Mouse (Mus musculus): ENCODE measurements around the gene Tmem255b. TPM values are rescaled to one million over a fixed set of nuclear protein-coding genes. Genes with fewer than 3 reads are reported as not detected.
A peak's percentile ranks its signal among the peaks of the same experiment; 100 is the strongest.

The Tmem255b gene
- polyA plus RNA-seq, 1 experiment: not detected

- no peak for TF ChIP-seq POLR2A (IDR thresholded peaks at IDR 0.05; ENCODE audit: low read depth, low read length)
- TF ChIP-seq CTCF (IDR thresholded peaks at IDR 0.05; ENCODE audit: borderline replicate concordance, insufficient read depth, low read length): peak; percentile 78; the same call in 1 of the 2 replicates
- H3K27ac ChIP-seq (ENCODE audit: insufficient read depth, low read length): no peak overlapping the region
- H3K4me3 ChIP-seq (ENCODE audit: insufficient read depth, low read length): no peak overlapping the region
- H3K4me1 ChIP-seq (ENCODE audit: control insufficient read depth, insufficient read depth, low read length): no peaks in the 10 kb centered on the region
These were observed 26.9 kb downstream of the Tmem255b start for GRCm38 (mm10) chr8:13461843-13462242.

DNA sequence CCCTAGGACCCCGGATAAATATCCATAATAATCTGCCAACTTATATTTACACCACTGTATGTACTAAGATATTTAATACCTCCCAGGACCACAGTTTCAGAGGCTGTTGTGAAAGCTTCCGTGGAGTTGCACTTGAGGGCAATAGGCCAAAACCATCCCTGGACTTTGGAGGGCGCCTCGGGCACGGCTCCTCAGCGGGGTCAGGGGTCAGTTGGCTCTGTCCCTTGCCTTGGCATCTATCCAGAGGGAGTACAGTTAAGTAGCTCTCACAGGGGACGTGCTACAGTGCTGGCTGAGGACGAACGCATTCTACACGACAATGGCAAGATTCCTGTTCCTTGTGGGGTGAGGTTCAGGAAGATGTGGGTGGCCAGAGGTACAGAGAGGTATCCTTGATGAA, 27.4 kb downstream of the Tmem255b start:
- H3K27ac ChIP-seq (ENCODE audit: insufficient read depth, low read length): no peak overlapping the region
- H3K4me1 ChIP-seq (ENCODE audit: control insufficient read depth, insufficient read depth, low read length): no peaks in the 10 kb centered on the region
- no peak overlapping the region for H3K4me3 ChIP-seq (ENCODE audit: insufficient read depth, low read length)
- TF ChIP-seq POLR2A (IDR thresholded peaks at IDR 0.05; ENCODE audit: low read depth, low read length) (no peak), CTCF (IDR thresholded peaks at IDR 0.05; ENCODE audit: borderline replicate concordance, insufficient read depth, low read length) (no peak)

DNA sequence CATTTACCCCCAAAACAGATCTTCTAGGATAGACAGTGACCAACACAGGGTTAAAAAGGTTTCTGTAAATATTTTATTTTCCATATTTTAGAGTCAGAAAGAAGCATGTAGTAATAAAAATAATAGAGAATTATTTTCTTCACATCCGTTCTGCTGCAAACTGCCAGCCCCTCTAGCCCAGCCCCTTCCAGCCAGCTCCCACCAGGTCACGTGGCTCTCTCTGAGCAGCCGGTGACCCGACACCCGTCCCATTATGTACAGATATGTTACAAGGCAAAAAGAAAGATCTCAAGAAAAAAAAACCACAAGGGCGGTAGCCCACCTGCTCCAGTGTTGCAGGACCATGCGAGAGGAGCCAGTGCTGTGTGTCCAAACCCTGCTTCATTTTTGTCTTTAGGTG, 30.3 kb downstream of the Tmem255b start:
- TF ChIP-seq POLR2A (IDR thresholded peaks at IDR 0.05; ENCODE audit: low read depth, low read length): no peak
- no peak for TF ChIP-seq CTCF (IDR thresholded peaks at IDR 0.05; ENCODE audit: borderline replicate concordance, insufficient read depth, low read length)
- no peak overlapping the region for H3K27ac ChIP-seq (ENCODE audit: insufficient read depth, low read length)
- H3K4me3 ChIP-seq (ENCODE audit: insufficient read depth, low read length): no peak overlapping the region
- no peaks in the 10 kb centered on the region for H3K4me1 ChIP-seq (ENCODE audit: control insufficient read depth, insufficient read depth, low read length)

- Histone ChIP-seq H3K27ac (ENCODE audit: insufficient read depth, low read length) (no peak overlapping the region), H3K4me1 (ENCODE audit: control insufficient read depth, insufficient read depth, low read length) (no peaks in the 10 kb centered on the region), H3K4me3 (ENCODE audit: insufficient read depth, low read length) (no peak overlapping the region)
- TF ChIP-seq CTCF (IDR thresholded peaks at IDR 0.05; ENCODE audit: borderline replicate concordance, insufficient read depth, low read length) (peak; percentile 38; the same call in 1 of the 2 replicates), POLR2A (IDR thresholded peaks at IDR 0.05; ENCODE audit: low read depth, low read length) (no peak)
These were observed 32.0 kb downstream of the Tmem255b start for GRCm38 (mm10) chr8:13466989-13467388.

DNA sequence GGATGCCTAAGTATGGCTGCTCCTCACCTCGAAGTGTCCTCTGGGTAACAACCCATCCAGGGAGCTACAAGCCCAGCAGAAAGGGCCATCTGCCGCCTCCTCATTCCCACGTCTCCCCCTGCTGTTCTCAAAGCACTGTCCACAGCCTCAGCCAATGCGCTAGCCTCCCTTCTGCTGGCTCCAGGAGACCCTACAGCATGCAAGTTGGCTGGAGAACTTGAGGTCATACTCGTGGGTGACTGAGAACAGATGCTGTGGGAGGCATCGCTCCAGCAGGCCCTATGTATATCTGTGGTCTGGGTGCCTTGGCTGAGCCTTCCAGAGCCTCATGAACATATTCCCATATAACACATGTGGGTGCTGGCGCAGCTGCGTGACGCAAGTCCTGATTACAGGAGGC, 33.7 kb downstream of the Tmem255b start:
- no peak overlapping the region for H3K4me3 ChIP-seq (ENCODE audit: insufficient read depth, low read length)
- H3K4me1 ChIP-seq (ENCODE audit: control insufficient read depth, insufficient read depth, low read length): no peaks in the 10 kb centered on the region
- no peak for TF ChIP-seq POLR2A (IDR thresholded peaks at IDR 0.05; ENCODE audit: low read depth, low read length)
- TF ChIP-seq CTCF (IDR thresholded peaks at IDR 0.05; ENCODE audit: borderline replicate concordance, insufficient read depth, low read length): no peak
- no peak overlapping the region for H3K27ac ChIP-seq (ENCODE audit: insufficient read depth, low read length)

GRCm38 (mm10) chr8:13471484-13471883, 36.5 kb downstream of the Tmem255b start:
- no peak for TF ChIP-seq POLR2A (IDR thresholded peaks at IDR 0.05; ENCODE audit: low read depth, low read length)
- no peak for TF ChIP-seq CTCF (IDR thresholded peaks at IDR 0.05; ENCODE audit: borderline replicate concordance, insufficient read depth, low read length)
- Histone ChIP-seq H3K27ac (ENCODE audit: insufficient read depth, low read length) (no peak overlapping the region), H3K4me1 (ENCODE audit: control insufficient read depth, insufficient read depth, low read length) (no peaks in the 10 kb centered on the region)

DNA sequence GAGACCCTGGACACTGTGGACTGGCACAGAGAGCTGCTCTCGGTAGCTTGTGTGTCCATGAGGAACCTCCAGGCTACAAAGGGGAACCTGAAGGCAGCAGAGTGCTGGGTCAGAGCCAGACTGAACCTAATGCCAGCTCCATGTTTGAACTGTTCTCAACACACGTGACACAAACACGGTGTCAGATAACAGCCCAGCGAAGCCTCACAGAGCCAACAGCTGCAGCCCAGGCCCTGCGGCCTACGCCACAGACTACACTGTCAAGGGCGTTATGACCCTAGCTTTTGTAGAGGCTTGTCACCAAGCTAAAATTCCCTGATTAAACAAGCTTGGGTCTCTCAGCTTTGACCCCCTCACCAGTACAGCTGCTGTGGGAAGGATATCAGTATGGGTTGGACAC, 37.3 kb downstream of the Tmem255b start:
- Histone ChIP-seq H3K27ac (ENCODE audit: insufficient read depth, low read length) (no peak overlapping the region), H3K4me3 (ENCODE audit: insufficient read depth, low read length) (no peak overlapping the region), H3K4me1 (ENCODE audit: control insufficient read depth, insufficient read depth, low read length) (no peaks in the 10 kb centered on the region)
- TF ChIP-seq POLR2A (IDR thresholded peaks at IDR 0.05; ENCODE audit: low read depth, low read length) (no peak), CTCF (IDR thresholded peaks at IDR 0.05; ENCODE audit: borderline replicate concordance, insufficient read depth, low read length) (no peak)

More at GRCm38 (mm10) chr8:13471484-13471883, 36.5 kb downstream of the Tmem255b start:
- H3K4me3 ChIP-seq (ENCODE audit: insufficient read depth, low read length): no peak overlapping the region

- Histone ChIP-seq H3K4me1 (ENCODE audit: control insufficient read depth, insufficient read depth, low read length) (no peaks in the 10 kb centered on the region), H3K27ac (ENCODE audit: insufficient read depth, low read length) (no peak overlapping the region), H3K4me3 (ENCODE audit: insufficient read depth, low read length) (no peak overlapping the region)
- no peak for TF ChIP-seq CTCF (IDR thresholded peaks at IDR 0.05; ENCODE audit: borderline replicate concordance, insufficient read depth, low read length)
- TF ChIP-seq POLR2A (IDR thresholded peaks at IDR 0.05; ENCODE audit: low read depth, low read length): no peak
These were observed 40.9 kb downstream of the Tmem255b start for GRCm38 (mm10) chr8:13475892-13476291.

- TF ChIP-seq POLR2A (IDR thresholded peaks at IDR 0.05; ENCODE audit: low read depth, low read length) (no peak), CTCF (IDR thresholded peaks at IDR 0.05; ENCODE audit: borderline replicate concordance, insufficient read depth, low read length) (no peak)
- H3K27ac ChIP-seq (ENCODE audit: insufficient read depth, low read length): no peak overlapping the region
- H3K4me3 ChIP-seq (ENCODE audit: insufficient read depth, low read length): no peak overlapping the region
- no peaks in the 10 kb centered on the region for H3K4me1 ChIP-seq (ENCODE audit: control insufficient read depth, insufficient read depth, low read length)
These were observed 46.1 kb downstream of the Tmem255b start for GRCm38 (mm10) chr8:13481089-13481554.

DNA sequence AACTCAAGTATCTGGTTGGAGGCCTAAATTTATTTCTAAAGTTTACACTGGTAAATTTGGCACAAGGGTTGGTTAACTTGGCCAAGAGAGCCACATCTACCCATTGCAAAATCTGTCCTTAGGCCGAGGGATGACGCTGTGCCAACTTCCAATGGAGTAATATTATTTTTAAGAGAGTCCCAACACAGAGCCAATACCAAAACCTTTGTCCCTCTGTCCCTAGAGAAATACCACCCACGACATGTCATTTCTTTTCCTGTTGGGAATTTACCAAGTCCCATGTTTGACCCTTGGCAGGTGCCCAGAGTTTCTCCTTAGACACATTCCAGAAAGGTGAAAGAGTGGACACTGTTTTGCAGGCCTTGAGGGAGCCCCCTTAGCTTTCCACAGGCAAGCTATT, 46.6 kb downstream of the Tmem255b start:
- TF ChIP-seq CTCF (IDR thresholded peaks at IDR 0.05; ENCODE audit: borderline replicate concordance, insufficient read depth, low read length): no peak
- no peak for TF ChIP-seq POLR2A (IDR thresholded peaks at IDR 0.05; ENCODE audit: low read depth, low read length)
- no peak overlapping the region for H3K27ac ChIP-seq (ENCODE audit: insufficient read depth, low read length)
- no peak overlapping the region for H3K4me3 ChIP-seq (ENCODE audit: insufficient read depth, low read length)
- H3K4me1 ChIP-seq (ENCODE audit: control insufficient read depth, insufficient read depth, low read length): no peaks in the 10 kb centered on the region
